Mouse (Mus musculus) c-Kit-positive CD71-positive TER-119-negative erythroid progenitor cells, embryonic 14.5 days (primary cell): ENCODE results near the gene Olfr149.
"Not testable (repeated sequence)": the region's sequence is repeated elsewhere in the genome, so short reads cannot be mapped to it uniquely, and the experiment has no call there.

Experiments used
- DNase-seq: peaks from one replicate; pipeline ENCODE4 v3.0.0-alpha.2; 2013; ENCODE audit warnings: low read depth

Olfr149 gene

DNA sequence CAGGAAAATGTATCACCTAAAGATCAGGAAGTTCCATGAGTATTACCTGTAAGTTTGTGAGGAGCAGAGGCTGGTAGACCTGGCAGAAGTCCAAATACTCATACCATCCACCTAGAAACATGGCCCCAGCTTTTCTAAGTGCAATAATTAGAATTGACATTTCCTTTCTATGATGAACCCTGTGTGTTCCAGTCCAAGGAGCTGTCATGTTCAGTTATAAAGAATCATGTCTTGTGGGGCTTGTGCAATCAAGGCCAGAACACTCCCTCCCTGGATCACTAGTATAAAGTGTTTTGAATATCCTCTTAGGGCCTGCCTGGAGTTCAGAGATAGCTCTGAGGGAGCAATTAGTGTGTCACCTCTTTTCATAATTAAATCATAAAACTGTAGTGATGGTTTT is at the start of gene Olfr149:
Gene Olfr149 (minus strand): TSS at position 101 of the 400 bp plus-strand sequence.
- DNase-seq, result no peak

DNA sequence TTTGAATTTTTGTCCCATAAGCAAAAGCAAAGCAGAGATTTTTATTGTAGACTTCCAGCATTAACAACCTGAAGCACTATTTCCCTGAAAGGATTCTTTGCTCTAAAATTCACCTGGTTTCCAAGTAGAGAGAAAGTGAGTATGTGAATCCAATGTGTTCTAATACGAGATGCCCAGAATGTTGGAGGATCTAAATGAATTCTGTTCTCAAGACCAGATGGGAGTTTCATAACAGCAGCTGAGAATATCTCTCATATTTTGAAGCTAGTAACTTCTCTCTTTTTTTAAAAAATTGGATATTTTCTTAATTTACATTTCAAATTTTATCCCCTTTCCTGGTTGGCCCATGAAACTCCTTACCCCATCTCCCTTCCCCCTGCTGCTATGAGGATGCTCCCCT is 39.5 kb upstream of the Olfr149 start:
- DNase-seq, result no peak

DNA sequence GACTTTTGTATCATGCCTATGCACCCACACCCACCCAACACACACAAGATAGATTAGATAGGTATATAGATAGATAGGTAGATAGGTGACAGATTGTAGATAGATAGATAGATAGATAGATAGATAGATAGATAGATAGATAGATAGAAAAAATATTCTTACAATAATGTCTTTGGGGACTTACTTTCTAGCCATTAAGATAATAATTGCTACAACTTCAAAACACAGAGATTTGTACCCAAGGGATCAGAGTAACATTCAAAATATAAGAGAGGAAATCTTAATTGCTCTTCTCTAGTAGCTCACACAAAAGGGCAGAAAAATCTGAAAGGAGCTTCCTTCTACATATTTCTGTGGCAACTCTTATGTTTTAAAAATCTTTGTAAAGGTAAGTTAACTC is 39.0 kb upstream of the Olfr149 start, which contains the start of gene Olfr967:
Gene Olfr967 (plus strand): TSS at position 301 of the 400 bp plus-strand sequence.
- DNase-seq, result no peak

DNA sequence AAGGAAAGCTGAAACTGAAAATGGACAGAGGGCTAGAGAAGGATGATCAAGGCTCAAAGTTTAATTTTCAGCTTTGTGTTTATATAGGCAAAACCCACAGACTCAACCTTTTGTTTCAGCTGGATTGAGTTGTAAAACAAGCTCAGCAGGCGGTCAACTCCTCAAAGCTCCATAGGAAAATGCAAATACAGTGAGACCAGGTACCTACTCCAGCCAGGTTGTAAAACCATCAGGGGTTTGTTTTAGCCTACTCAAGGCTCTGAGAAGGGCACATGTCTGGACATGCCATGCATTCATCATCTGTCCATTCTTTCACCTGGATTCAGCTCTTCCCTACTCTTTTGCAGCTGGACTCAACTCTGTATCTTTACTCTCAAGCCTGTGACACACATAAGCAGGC is 33.8 kb upstream of the Olfr149 start:
- no peak for DNase-seq

DNA sequence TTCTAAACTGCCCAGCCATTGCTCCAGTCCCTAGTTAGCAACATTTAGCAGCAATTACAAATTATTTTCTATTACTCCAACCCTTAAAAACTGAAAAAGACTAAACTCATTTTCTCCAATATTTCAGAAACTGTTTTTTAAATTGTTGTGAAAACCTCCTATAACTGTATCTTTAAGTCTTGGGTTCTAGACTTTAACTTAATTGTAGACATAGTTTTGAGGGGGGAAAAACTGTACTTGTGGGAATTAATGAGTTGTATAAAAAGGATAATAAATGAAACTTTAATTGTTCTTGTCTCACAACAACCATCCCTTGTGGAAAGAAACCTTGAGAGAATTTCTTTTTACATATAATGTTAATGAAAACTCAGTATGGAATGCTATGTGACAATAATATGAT is 23.8 kb upstream of the Olfr149 start, which contains the start of gene Olfr150:
Gene Olfr150 (plus strand): TSS at position 301 of the 400 bp plus-strand sequence.
- DNase-seq, result no peak

DNA sequence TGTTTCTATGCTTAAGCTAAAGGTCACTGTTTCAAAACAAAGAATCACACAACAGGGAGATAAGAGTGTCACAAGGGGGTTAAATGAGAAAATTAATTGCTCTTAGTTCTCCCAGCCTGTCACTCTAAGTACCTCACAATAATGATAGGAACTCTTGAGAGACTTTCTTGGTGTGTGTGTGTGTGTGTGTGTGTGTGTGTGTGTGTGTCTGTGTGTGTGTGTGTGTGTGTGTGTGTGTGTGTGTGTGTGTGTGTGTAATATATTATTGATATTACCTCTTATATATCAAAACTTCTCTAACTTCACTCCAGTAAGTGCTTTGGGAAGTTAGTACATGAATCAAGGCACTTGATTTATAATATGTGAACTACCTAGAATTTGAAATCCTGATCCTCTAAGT is 4.1 kb upstream of the Olfr149 start, which contains the start of gene Olfr965:
Gene Olfr965 (plus strand): TSS at position 301 of the 400 bp plus-strand sequence.
- no peak for DNase-seq

DNA sequence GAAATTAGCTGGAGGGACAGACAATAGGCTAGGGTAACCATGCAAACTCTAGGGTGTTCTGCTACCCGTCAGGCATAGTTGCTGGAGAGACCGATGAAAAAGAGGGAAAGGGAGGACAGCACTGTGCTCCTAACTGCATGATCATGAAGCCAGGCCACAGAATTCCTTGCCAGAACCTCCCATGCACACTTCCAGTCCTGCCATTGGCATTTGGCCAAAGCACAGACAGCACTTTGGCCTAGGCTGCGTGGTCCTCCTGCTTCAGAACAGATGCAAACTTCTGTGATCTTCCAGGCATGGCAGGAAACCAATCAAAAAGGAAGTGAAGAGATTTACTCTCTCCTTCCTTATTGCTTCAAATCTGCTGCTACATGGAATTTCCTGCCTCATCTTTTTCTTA is 2.0 kb upstream of the Olfr149 start:
- DNase-seq, result no peak

DNA sequence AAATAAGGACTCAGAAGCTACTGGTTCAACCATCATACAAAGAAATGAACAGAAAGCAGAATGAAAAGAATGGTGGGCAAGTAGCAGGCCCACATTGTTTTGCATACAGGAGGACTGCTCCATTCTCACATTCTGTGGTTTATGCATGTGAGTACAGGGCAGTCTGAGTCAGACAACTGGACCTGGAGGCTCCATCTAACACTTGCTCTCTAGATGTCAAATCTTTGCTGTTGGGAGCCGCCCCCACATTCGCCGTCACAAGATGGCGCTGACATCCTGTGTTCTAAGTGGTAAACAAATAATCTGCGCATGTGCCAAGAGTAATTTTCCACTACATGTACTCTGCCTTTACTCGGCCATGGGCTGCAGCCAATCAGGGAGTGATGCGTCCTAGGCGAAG is 5.8 kb downstream of the Olfr149 start:
- not testable (repeated sequence) for DNase-seq

DNA sequence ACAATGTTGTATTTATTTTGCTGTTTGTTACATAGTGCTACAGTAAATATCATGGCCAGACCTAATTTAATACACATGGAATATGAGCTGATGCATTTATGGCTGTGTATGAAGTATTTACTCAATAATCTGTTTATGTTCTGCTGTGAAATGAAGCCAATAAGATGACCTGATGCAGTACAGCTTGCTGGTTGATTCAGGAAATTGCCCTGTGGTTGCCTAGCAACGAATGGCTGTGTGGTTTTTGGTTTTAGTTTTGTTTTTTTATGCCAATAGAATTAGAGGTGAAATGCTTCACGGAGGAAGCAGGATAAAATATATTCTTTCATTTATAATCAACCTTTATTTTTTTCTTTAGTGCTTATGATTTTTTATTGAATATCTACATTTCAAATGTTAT is 27.6 kb downstream of the Olfr149 start:
- DNase-seq, result no peak

DNA sequence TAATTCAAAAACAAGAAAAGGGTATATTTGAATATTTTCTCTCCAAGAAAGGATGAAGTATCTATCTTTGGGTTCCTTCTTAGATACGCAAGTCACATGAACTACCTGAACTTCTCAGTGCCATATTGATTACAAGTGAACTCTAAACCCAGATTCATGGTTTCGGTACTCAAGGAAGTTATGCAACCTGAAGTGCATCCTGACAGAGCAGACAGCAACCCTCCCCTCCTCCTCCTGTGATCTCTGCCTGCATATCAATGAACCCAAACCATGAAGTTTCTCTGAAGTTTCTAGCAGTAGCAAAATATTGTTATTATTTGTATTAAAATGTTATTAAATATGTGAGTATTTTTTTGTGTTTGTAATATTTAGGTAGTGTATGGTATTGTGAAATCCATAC is 28.4 kb downstream of the Olfr149 start:
- DNase-seq, result no peak

DNA sequence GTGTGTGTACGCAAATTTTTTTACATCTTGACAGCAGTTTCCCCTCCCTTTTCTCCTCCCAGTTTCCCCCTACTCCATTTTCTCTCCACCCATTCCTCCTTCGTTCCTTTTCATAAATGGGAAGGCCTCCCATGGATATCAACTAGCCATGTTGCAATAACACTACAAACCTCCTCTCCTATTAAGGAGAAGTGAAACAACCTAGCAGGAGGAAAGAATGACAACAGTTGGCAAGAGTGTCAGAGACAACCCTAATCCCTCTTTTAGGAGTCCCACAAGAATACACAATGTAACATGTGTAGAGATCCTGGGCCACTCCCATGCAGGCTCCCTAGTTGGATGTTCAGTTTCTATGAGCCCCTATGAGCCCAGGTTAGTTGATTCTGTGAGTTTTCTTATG is 32.1 kb downstream of the Olfr149 start:
- no peak for DNase-seq

DNA sequence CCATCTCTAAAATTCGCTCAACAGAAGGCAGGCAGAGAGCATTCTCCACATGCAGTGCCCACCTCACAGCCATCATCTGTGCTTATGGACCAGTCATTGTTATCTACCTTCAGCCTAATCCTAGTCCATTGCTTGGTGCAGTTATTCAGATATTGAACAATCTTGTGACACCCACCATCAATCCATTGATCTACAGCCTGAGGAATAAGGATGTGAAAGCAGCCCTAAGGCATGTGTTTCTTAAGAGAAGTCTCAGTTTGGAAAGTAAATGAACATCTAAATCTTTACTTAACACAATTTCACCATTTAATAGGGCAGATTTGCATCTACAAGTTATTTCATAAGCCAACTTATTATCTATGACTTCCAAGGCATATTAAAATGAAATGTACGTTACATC is 37.2 kb downstream of the Olfr149 start:
- no peak for DNase-seq

DNA sequence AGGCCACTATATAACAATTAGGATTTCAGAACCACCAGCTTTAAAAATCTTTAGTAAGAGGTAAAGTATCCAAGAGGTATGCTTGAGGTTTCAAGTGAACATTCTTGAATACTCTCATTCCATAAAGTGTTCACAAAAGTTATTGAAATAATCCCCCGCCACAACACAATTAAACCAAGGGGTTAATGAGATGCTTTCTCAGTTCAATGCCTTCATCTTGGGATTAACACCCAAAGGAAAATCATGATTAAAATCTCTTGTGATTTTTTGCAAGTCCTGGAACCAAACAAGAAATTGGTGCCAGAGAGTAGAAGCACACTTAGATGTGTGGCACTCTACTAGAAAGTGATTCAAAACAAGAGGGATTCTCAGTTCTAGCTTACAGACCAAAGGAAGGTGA is 40.0 kb downstream of the Olfr149 start, which contains the start of gene Olfr963:
Gene Olfr963 (plus strand): TSS at position 301 of the 400 bp plus-strand sequence.
- no peak for DNase-seq

DNA sequence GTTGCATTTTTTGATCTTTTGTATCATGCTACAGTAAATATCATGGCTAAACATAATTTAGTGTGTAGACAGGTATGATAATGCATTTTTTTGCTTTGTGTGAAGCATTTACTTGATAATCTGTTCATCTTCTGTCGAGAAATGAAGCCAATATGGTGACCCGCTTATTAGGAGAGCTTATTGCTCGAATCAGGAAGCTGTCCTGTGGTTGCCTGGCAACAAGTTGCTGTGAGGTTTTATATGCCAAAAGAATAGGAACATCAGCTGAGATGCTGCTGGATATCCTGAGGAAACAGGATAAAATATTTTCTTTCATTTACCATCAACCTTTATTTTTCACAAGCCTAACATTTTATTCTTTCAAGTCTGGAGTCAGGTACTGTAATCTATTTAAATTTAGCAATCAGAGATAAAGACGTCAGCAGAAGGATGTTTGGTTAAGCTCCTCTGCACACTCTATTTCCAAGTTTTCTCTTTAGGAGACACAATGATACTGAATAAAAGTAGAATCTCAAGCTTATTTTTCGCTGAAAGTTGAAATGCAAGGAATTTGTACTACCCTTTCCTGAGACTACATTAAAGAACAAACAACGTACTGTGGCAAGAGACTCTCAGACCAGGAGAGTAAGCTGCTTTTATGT is 52.0 kb downstream of the Olfr149 start:
- DNase-seq, result no peak
